Mouse (Mus musculus) urinary bladder, postnatal 14 days (tissue): ENCODE measurements at regions not wholly inside any gene's neighbourhood (a gene's known extent, or its start where the extent isn't known, plus 50 kb on each side); places are given as distances from the start of the nearest gene placed in this dataset.

Source experiments
- DNase-seq: peaks from one replicate; pipeline ENCODE4 v3.0.0; 2021; ENCODE audit warnings: low spot score

GRCm38 (mm10) chr13:39774554-39774953 is 586.7 kb downstream of the Ofcc1 start:
- DNase-seq = no peak

DNA sequence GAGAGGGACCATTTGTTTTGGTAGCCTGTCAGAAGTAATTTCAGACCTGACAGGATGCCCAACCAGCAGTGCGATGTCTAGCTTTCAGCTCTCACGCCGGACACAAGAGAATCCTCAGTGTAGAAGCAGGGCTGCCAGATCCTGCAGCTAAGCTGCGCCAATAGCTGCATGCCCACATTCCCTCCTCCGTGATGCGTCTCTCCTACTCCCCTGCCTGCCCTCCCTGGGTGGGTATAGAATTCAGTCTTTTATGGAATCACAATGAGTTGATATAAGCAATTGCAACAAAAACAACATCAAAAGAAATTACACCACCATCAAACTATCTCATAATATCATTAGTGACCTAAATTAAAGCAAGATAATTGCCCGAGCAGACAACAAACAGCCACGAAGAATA is 587.1 kb downstream of the Ofcc1 start:
- DNase-seq = no peak

DNA sequence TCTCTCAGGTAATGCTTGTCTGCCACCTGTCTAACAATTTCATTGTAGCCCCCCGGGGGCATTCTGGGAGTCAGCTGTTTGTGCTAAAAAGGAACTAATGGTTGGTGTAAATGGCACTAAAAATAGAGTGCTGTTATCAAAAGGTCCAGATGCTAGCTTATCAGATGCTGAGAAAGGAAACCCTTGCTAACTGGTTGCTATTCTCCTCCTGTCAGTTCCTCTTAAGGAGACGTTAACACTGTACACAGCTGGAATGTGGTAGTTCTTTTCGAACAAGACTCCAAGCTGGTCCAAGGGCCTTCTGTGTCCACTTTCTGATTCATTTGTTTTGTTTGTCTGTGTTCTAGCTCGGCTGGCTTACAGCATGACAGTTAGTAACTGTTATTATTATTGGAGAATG is 592.0 kb downstream of the Ofcc1 start:
- DNase-seq = no peak

GRCm38 (mm10) chr13:39766897-39767296 is 594.4 kb downstream of the Ofcc1 start:
- no peak for DNase-seq
